Mouse (Mus musculus): ENCODE results near the gene 2310050C09Rik. TPM values are rescaled to one million over a fixed set of nuclear protein-coding genes. Genes with fewer than 3 reads are reported as not detected.

Gene 2310050C09Rik
- total RNA-seq (2021), result not detected
- long read RNA-seq, experiment 1, result 0 reads
- long read RNA-seq, experiment 2, result 0 reads

- DNase-seq, result no peak
- intact Hi-C loops (cut with DNase I; ENCODE audit: low total_unique reads), result no loop called here
These were observed at the start of gene 2310050C09Rik for GRCm38 (mm10) chr3:92870116-92870515. TSS of gene 2310050C09Rik (minus strand) at chr3:92870216.

GRCm38 (mm10) chr3:92907571-92907970 is 37.6 kb upstream of the 2310050C09Rik start:
- DNase-seq, result no peak
- intact Hi-C loops (cut with DNase I; ENCODE audit: low total_unique reads), result no loop called here

GRCm38 (mm10) chr3:92905182-92905581 is 35.2 kb upstream of the 2310050C09Rik start:
- DNase-seq, result no peak
- intact Hi-C loops (cut with DNase I; ENCODE audit: low total_unique reads), result no loop called here

- DNase-seq, result no peak
- intact Hi-C loops (cut with DNase I; ENCODE audit: low total_unique reads), result no loop called here
These were observed 33.6 kb upstream of the 2310050C09Rik start for GRCm38 (mm10) chr3:92903640-92904039.

- intact Hi-C loops (cut with DNase I; ENCODE audit: low total_unique reads), result no loop called here
- no peak for DNase-seq
These were observed 33.0 kb upstream of the 2310050C09Rik start for GRCm38 (mm10) chr3:92902992-92903391.

- no peak for DNase-seq
- intact Hi-C loops (cut with DNase I; ENCODE audit: low total_unique reads), result no loop called here
These were observed 24.5 kb upstream of the 2310050C09Rik start for GRCm38 (mm10) chr3:92894489-92894888.

- intact Hi-C loops (cut with DNase I; ENCODE audit: low total_unique reads), result no loop called here
- DNase-seq, result no peak
These were observed 24.0 kb upstream of the 2310050C09Rik start for GRCm38 (mm10) chr3:92894063-92894462.

GRCm38 (mm10) chr3:92874180-92874579 is 4.2 kb upstream of the 2310050C09Rik start:
- intact Hi-C loops (cut with DNase I; ENCODE audit: low total_unique reads), result no loop called here
- no peak for DNase-seq

- no peak for DNase-seq
- intact Hi-C loops (cut with DNase I; ENCODE audit: low total_unique reads), result no loop called here
These were observed 18.8 kb downstream of the 2310050C09Rik start, which contains the start of gene Lce1l for GRCm38 (mm10) chr3:92851186-92851585. TSS of gene Lce1l (minus strand) at chr3:92851286.

- DNase-seq, result no peak
- intact Hi-C loops (cut with DNase I; ENCODE audit: low total_unique reads), result no loop called here
These were observed 42.9 kb downstream of the 2310050C09Rik start, which contains the start of gene Kprp for GRCm38 (mm10) chr3:92827108-92827507. TSS of gene Kprp (minus strand) at chr3:92827247.

GRCm38 (mm10) chr3:92825808-92826207 is 44.2 kb downstream of the 2310050C09Rik start:
- intact Hi-C loops (cut with DNase I; ENCODE audit: low total_unique reads), result no loop called here
- DNase-seq, result no peak

Other genes starting within 250 kb of the 2310050C09Rik start
- gene Lce6a, start 248.6 kb downstream of the 2310050C09Rik start, total RNA-seq (2021), result not detected
- gene Lce1a1, start 221.9 kb downstream of the 2310050C09Rik start, total RNA-seq (2021), result not detected
- not detected for gene Lce1b, start 213.3 kb downstream of the 2310050C09Rik start, total RNA-seq (2021)
- gene Lce1a2, start 199.9 kb downstream of the 2310050C09Rik start, total RNA-seq (2021), result not detected
- gene Lce1c, start 191.0 kb downstream of the 2310050C09Rik start, total RNA-seq (2021), result not detected
- gene Lce1d, start 183.0 kb downstream of the 2310050C09Rik start, total RNA-seq (2021), result not detected
- gene Lce1e, start 161.1 kb downstream of the 2310050C09Rik start, total RNA-seq (2021), result not detected
- gene Lce1f, start 149.9 kb downstream of the 2310050C09Rik start, total RNA-seq (2021), result not detected
- not detected for gene Gm38119, start 131.1 kb downstream of the 2310050C09Rik start, total RNA-seq (2021)
- gene Lce1g, start 117.9 kb downstream of the 2310050C09Rik start, total RNA-seq (2021), result not detected
- not detected for gene Lce1h, start 105.2 kb downstream of the 2310050C09Rik start, total RNA-seq (2021)
- gene Lce1i, start 91.3 kb downstream of the 2310050C09Rik start, total RNA-seq (2021), result not detected
- not detected for gene Lce1j, start 79.7 kb downstream of the 2310050C09Rik start, total RNA-seq (2021)
- gene Lce1k, start 62.3 kb downstream of the 2310050C09Rik start, total RNA-seq (2021), result not detected
- gene Kprp, start 43.0 kb downstream of the 2310050C09Rik start, total RNA-seq (2021), result not detected
- not detected for gene Lce1l, start 18.9 kb downstream of the 2310050C09Rik start, total RNA-seq (2021)
- not detected for gene Lce3a, start 56.0 kb upstream of the 2310050C09Rik start, total RNA-seq (2021)
- not detected for gene Lce3b, start 62.8 kb upstream of the 2310050C09Rik start, total RNA-seq (2021)
- not detected for gene Lce3c, start 74.3 kb upstream of the 2310050C09Rik start, total RNA-seq (2021)
- gene Lce3d, start 87.2 kb upstream of the 2310050C09Rik start, total RNA-seq (2021), result not detected
- not detected for gene Lce3e, start 96.8 kb upstream of the 2310050C09Rik start, total RNA-seq (2021)
- gene Lce3f, start 122.0 kb upstream of the 2310050C09Rik start, total RNA-seq (2021), result not detected
- not detected for gene Crct1, start 145.5 kb upstream of the 2310050C09Rik start, total RNA-seq (2021)
- gene Lce1m, start 148.8 kb upstream of the 2310050C09Rik start, total RNA-seq (2021), result not detected
- gene Gm4858, start 198.6 kb upstream of the 2310050C09Rik start, total RNA-seq (2021), result not detected